Mouse (Mus musculus): ENCODE measurements at regions not wholly inside any gene's neighbourhood (a gene's known extent, or its start where the extent isn't known, plus 50 kb on each side); places are given as distances from the start of the nearest gene placed in this dataset.

GRCm38 (mm10) chr1:157019892-157020291 is 80.5 kb upstream of the Ralgps2 start:
- TF ChIP-seq CTCF (IDR thresholded peaks at IDR 0.05; ENCODE audit: low read depth) (no peak), EP300 (optimal IDR thresholded peaks at IDR 0.05) (no peak)

Measured in stomach, postnatal 0 days (tissue).